Mouse (Mus musculus) forebrain, postnatal 0 days (tissue): ENCODE results near the gene Sema3d. TPM values are rescaled to one million over a fixed set of nuclear protein-coding genes. Genes with fewer than 3 reads are reported as not detected.

Experiments used
- ATAC-seq: fragments of 200-750 bp; cut with Nextera tagmentation; 2 replicates; pipeline ENCODE4 v1.8.0; 2017; ENCODE audit warnings: mild to moderate bottlenecking, moderate library complexity
- DNase-seq: peaks from one replicate; pipeline ENCODE4 v3.0.0-alpha.2; 2015
- H3K27ac ChIP-seq: fragments of 300-500 bp; sonication (generic); 2 replicates; pipeline ENCODE4 v1.5.1; 2014; ENCODE audit warnings: low read depth, mild to moderate bottlenecking, antibody characterized with exemption, low read length, moderate library complexity, mixed read lengths
- H3K27me3 ChIP-seq: fragments of 300-500 bp; sonication (generic); 2 replicates; pipeline ENCODE4 v1.6.1; 2014; ENCODE audit warnings: mild to moderate bottlenecking, low read length, mixed read lengths; ENCODE audit not compliant: insufficient read depth
- H3K36me3 ChIP-seq: fragments of 300-500 bp; sonication (generic); 2 replicates; pipeline ENCODE4 v1.6.1; 2014; ENCODE audit warnings: mild to moderate bottlenecking, moderate library complexity; ENCODE audit not compliant: insufficient read depth
- H3K4me1 ChIP-seq: fragments of 300-500 bp; sonication (generic); 2 replicates; pipeline ENCODE4 v1.6.1; 2014; ENCODE audit warnings: antibody characterized with exemption; ENCODE audit not compliant: insufficient read depth
- H3K4me2 ChIP-seq: fragments of 300-500 bp; sonication (generic); 2 replicates; pipeline ENCODE4 v1.6.1; 2014; ENCODE audit warnings: low read depth, mild to moderate bottlenecking, moderate library complexity
- H3K4me3 ChIP-seq: fragments of 300-500 bp; sonication (generic); 2 replicates; pipeline ENCODE4 v1.5.1; 2014; ENCODE audit warnings: low read depth, low read length, mixed read lengths
- H3K9ac ChIP-seq: fragments of 300-500 bp; sonication (generic); 2 replicates; pipeline ENCODE4 v1.6.1; 2014; ENCODE audit warnings: mild to moderate bottlenecking
- H3K9me3 ChIP-seq: fragments of 300-500 bp; sonication (generic); 2 replicates; pipeline ENCODE4 v1.6.1; 2016; ENCODE audit warnings: low read length
- CTCF ChIP-seq: sonication (generic); IDR thresholded peaks from 2 replicates; pipeline ENCODE4 v1.5.1; 2016; ENCODE audit warnings: antibody characterized with exemption, control low read depth, low read depth
- WGBS: fragments of 180-500 bp; shearing (Covaris S2); extraction: QIAGEN DNeasy Blood & Tissue Kit; methylation state at CpG from one replicate; pipeline ENCODE4 v1.1.7; 2014; 5-methylcytosine and 5-hydroxymethylcytosine counted together
- polyA plus RNA-seq: library from polyadenylated mRNA; unstranded; fragments of >200 nt; fragmentation: Nextera tagmentation; extraction: Ambion mirVana; gene quantifications from 2 replicates; pipeline ENCODE4 v1.2.1, GENCODE M21; 2015
- total RNA-seq: library from RNA; depleted of rRNA; stranded (reverse); fragments of >200 nt; gene quantifications from 2 replicates; pipeline ENCODE4 v1.2.3, GENCODE M21; 2014

The Sema3d gene
- total and polyA plus RNA-seq, 2 experiments from 2014 or later, result 1.8 to 3.7 TPM

DNA sequence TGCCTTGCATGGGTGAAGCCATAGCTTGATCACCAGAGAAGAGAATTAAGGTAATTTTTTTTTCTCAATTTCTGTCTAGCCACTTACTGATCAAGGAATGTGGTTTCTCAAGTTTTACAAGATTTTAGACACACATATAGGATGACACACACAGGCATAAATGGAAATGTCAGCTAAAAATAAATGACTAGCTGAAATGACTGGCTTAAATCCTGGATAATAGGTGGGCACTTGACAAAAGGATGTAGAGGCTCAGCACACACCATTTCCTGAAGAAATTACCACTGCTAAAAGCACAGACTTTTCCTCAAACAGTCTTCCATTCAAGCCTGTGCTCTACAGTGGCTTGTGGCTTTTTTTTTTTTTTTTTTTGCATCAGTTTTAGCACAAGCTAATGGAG lies 21.0 kb downstream of the Sema3d start:
- no peak for DNase-seq
- H3K4me2 ChIP-seq, result no peak overlapping the region
- H3K4me1 ChIP-seq, result no peaks in the 10 kb centered on the region
- ATAC-seq, result no peak
- H3K9me3 ChIP-seq, result no peaks in the 10 kb centered on the region
- no peak overlapping the region for H3K4me3 ChIP-seq
- H3K36me3 ChIP-seq, result no peaks in the 10 kb centered on the region
- H3K27ac ChIP-seq, result no peak overlapping the region
- no peak for TF ChIP-seq CTCF
- H3K9ac ChIP-seq, result no peak overlapping the region
- no peaks in the 10 kb centered on the region for H3K27me3 ChIP-seq

DNA sequence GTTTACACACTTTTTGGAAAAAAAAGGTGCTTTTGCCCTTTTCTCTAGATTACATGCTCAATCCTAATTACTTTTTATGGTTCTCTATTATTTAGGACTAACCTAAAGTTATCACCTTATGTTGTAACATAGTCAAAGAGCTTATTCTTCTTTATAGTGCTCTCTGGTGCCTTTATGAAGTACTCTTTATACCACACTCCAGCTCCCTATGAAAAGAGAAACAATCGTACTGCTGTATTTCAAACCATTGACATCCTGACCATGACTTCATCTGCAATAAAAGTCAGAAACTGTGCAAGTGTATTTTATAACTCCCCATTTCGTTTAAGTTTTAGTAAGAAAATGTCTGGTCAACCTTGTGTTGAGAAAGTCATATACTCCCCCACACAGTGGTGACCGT lies 29.4 kb downstream of the Sema3d start:
- ATAC-seq (no peak), DNase-seq (no peak)
- no peak overlapping the region for H3K27ac ChIP-seq
- H3K4me1 ChIP-seq, result no peaks in the 10 kb centered on the region
- H3K4me2 ChIP-seq, result no peak overlapping the region
- H3K36me3 ChIP-seq, result no peaks in the 10 kb centered on the region
- H3K27me3 ChIP-seq, result no peaks in the 10 kb centered on the region
- TF ChIP-seq CTCF, result no peak
- no peak overlapping the region for H3K4me3 ChIP-seq
- 82% methylated on average over 3 of the region's 3 CpGs for WGBS
- no peak overlapping the region for H3K9ac ChIP-seq
- H3K9me3 ChIP-seq, result no peaks in the 10 kb centered on the region

DNA sequence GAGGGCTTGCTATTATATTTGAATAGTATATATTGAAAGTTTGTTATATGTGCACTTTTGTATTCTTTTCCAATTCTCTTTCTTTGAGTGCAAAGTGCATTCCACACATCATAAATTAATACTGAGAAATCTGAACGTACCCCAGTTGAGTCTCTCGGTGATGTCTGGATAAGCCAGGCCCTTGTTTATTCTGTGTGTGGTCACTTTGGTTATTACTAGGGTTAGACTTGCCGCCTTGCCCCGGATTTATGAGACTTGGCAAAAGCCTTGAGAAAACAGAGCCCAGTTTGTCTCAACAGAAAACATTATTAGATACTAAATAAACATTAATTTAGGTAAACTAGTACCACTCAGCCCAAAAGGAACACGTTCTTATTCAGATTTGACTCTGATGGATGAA lies 40.1 kb downstream of the Sema3d start:
- Histone ChIP-seq H3K27me3 (no peaks in the 10 kb centered on the region), H3K9ac (no peak overlapping the region), H3K4me1 (no peaks in the 10 kb centered on the region), H3K27ac (no peak overlapping the region), H3K4me3 (no peak overlapping the region), H3K9me3 (no peaks in the 10 kb centered on the region), H3K4me2 (no peak overlapping the region), H3K36me3 (no peaks in the 10 kb centered on the region)
- no peak for ATAC-seq
- TF ChIP-seq CTCF, result no peak
- no peak for DNase-seq
- WGBS, result 84% methylated on average over 5 of the region's 5 CpGs

DNA sequence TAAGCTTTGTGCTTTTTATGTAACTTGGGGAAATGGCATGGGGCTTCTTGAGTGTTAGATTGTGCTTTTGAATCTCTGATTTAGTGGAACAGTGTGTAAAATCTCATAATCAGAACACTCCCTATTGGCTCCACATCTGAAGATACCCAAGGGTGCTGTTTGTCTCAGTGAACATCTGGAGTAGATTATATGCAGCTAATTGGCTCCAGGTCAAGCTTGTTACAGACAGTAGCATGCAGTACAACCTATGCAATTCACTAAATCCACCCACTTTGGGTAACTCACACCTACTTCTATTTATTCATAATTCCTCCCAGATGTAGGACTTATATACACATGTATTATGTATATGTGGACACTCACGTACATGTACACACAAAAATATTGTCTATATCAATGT lies 58.6 kb downstream of the Sema3d start:
- Histone ChIP-seq H3K4me3 (no peak overlapping the region), H3K9ac (no peak overlapping the region), H3K27ac (no peak overlapping the region), H3K4me2 (no peak overlapping the region), H3K36me3 (no peaks in the 10 kb centered on the region), H3K9me3 (no peaks in the 10 kb centered on the region), H3K4me1 (no peaks in the 10 kb centered on the region), H3K27me3 (no peaks in the 10 kb centered on the region)
- DNase-seq (no peak), ATAC-seq (no peak)
- 88% methylated on average over 1 of the region's 1 CpGs for WGBS
- TF ChIP-seq CTCF, result no peak

DNA sequence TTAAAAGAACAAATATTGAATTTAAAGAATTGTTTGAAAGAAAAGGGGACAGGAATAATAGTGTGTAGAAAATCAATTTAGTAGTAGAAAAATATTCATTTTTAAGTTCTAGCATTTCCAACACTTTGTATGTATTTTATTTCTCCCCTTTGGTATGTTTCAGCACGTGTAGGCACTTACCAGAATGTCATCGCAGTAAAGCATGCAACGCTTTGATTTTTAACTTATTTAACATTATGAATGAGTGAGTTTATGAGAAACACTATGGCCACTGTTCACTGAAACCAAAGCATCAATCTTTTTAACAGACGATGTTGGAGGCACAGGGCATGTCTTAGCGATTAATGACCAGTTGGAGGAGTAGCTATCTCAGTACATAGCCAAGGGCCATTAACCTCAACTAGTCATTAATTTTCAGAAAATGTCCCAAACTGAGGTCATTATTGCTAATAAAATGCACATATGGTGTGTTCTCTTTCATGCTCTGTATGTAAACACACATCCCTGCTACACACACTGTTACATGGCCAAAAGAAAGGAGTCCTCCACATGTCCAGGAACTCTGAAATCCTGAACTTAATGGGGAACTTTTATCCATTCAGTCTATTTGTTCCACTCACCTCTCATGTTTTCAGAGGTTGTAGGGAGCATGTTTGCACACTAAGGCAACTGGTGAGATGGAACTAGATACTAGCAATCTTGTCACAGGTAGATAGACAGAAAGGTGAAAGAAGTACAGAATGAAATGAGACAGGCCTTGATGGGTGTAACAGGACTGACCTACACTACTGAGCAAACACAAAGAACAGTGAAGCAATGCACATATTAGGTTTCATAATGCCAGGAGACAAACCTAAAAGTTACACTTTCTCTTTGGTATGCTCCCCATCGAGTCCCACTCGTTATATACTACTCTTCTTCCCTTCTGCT lies 59.3 kb downstream of the Sema3d start:
- no peak for ATAC-seq
- Histone ChIP-seq H3K27me3 (no peaks in the 10 kb centered on the region), H3K4me1 (no peaks in the 10 kb centered on the region), H3K4me2 (no peak overlapping the region), H3K9ac (no peak overlapping the region), H3K27ac (no peak overlapping the region), H3K4me3 (no peak overlapping the region), H3K36me3 (no peaks in the 10 kb centered on the region), H3K9me3 (no peaks in the 10 kb centered on the region)
- DNase-seq, result no peak
- no peak for TF ChIP-seq CTCF
- 90% methylated on average over 7 of the region's 7 CpGs for WGBS

DNA sequence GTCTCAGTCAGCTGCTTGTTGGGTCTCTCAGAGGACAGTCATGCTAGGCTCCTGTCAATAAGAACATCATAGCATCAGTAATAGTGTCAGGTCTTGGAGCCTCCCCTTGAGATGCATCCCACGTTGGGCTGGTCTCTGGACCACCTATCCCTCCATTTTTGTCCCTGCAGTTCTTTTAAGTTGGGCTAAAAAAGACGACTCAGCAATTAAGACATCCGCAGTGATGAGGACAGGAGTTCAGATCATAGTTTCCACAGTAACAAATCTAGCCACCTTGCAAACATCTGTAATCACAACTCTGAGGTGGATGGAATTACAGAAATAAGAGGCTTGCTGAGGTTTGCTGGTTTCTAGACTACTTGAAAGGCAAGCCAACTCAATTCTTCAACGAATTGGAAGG lies 67.9 kb downstream of the Sema3d start:
- 86% methylated on average over 4 of the region's 4 CpGs for WGBS
- H3K9ac ChIP-seq, result no peak overlapping the region
- no peaks in the 10 kb centered on the region for H3K27me3 ChIP-seq
- DNase-seq, result no peak
- no peak for TF ChIP-seq CTCF
- H3K4me2 ChIP-seq, result no peak overlapping the region
- H3K36me3 ChIP-seq, result no peaks in the 10 kb centered on the region
- no peak overlapping the region for H3K27ac ChIP-seq
- H3K9me3 ChIP-seq, result no peaks in the 10 kb centered on the region
- H3K4me3 ChIP-seq, result no peak overlapping the region
- ATAC-seq, result no peak
- no peaks in the 10 kb centered on the region for H3K4me1 ChIP-seq

DNA sequence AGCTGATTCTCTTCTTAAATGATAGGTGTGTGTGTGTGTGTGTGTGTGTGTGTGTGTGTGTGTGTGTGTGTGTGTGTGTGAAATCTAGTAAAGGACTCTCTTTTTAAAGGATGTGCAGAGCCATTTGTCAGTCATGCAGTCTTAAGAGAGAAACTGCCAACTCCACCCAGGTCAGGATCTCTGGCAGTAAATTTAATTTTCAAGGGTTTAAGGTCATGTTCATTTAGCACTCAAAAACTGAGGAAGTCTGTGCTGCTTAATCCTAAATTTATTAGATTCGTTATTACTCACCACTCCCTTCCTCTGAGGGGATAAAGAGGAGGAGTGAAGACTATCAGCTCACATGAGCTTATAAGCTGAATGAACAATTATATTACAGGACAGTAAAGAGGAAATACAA lies 71.8 kb downstream of the Sema3d start:
- ATAC-seq (no peak), DNase-seq (no peak)
- no peak overlapping the region for H3K4me2 ChIP-seq
- H3K9me3 ChIP-seq, result no peaks in the 10 kb centered on the region
- no peak overlapping the region for H3K27ac ChIP-seq
- no peak overlapping the region for H3K9ac ChIP-seq
- H3K36me3 ChIP-seq, result no peaks in the 10 kb centered on the region
- no peak overlapping the region for H3K4me3 ChIP-seq
- H3K27me3 ChIP-seq, result no peaks in the 10 kb centered on the region
- WGBS, result 65% methylated on average over 1 of the region's 1 CpGs
- H3K4me1 ChIP-seq, result no peaks in the 10 kb centered on the region
- no peak for TF ChIP-seq CTCF
